Mouse (Mus musculus) hindbrain, embryonic 14.5 days (tissue): ENCODE data around the gene Cbfa2t2. TPM values are rescaled to one million over a fixed set of nuclear protein-coding genes. Genes with fewer than 3 reads are reported as not detected.

Source experiments
- ATAC-seq: fragments of 200-750 bp; cut with Nextera tagmentation; 2 replicates; pipeline ENCODE4 v1.8.0; 2017; ENCODE audit warnings: moderate number of reproducible peaks, mild to moderate bottlenecking, moderate TSS enrichment, moderate library complexity; ENCODE audit not compliant: low FRiP score
- DNase-seq: peaks from one replicate; pipeline ENCODE4 v3.0.0-alpha.2; 2015; ENCODE audit warnings: low spot score
- H3K27ac ChIP-seq: fragments of 300-500 bp; sonication (generic); 2 replicates; pipeline ENCODE4 v1.5.1; 2014; ENCODE audit warnings: mild to moderate bottlenecking, moderate library complexity
- H3K27me3 ChIP-seq: fragments of 300-500 bp; sonication (generic); 2 replicates; pipeline ENCODE4 v1.6.1; 2014; ENCODE audit warnings: mild to moderate bottlenecking, low read length, mixed read lengths; ENCODE audit not compliant: control insufficient read depth, insufficient read depth
- H3K36me3 ChIP-seq: fragments of 300-500 bp; sonication (generic); replicated peaks from 2 replicates; pipeline ENCODE4 v1.6.1; 2014; ENCODE audit not compliant: control insufficient read depth, insufficient read depth
- H3K4me1 ChIP-seq: fragments of 300-500 bp; sonication (generic); replicated peaks from 2 replicates; pipeline ENCODE4 v1.6.1; 2014; ENCODE audit warnings: antibody characterized with exemption, low read length, mixed read lengths; ENCODE audit not compliant: control insufficient read depth, insufficient read depth
- H3K4me2 ChIP-seq: fragments of 300-500 bp; sonication (generic); replicated peaks from 2 replicates; pipeline ENCODE4 v1.6.1; 2014; ENCODE audit warnings: mild to moderate bottlenecking, moderate library complexity
- H3K4me3 ChIP-seq: fragments of 300-500 bp; sonication (generic); replicated peaks from 2 replicates; pipeline ENCODE4 v1.5.1; 2014; ENCODE audit warnings: mild to moderate bottlenecking, low read length
- H3K9ac ChIP-seq: fragments of 300-500 bp; sonication (generic); 2 replicates; pipeline ENCODE4 v1.6.1; 2014
- H3K9me3 ChIP-seq: fragments of 300-500 bp; sonication (generic); 2 replicates; pipeline ENCODE4 v1.6.1; 2016; ENCODE audit warnings: low read length; ENCODE audit not compliant: control insufficient read depth
- WGBS: fragments of 180-500 bp; shearing (Covaris S2); extraction: QIAGEN DNeasy Blood & Tissue Kit; methylation state at CpG from one replicate; pipeline ENCODE4 v1.1.7; 2014; 5-methylcytosine and 5-hydroxymethylcytosine counted together
- polyA plus RNA-seq: library from polyadenylated mRNA; unstranded; fragments of >200 nt; fragmentation: Nextera tagmentation; extraction: Ambion mirVana; gene quantifications from 2 replicates; pipeline ENCODE4 v1.2.1, GENCODE M21; 2014

Cbfa2t2 gene
- polyA plus RNA-seq, 1 experiment from 2014 or later = 48.0 TPM

DNA sequence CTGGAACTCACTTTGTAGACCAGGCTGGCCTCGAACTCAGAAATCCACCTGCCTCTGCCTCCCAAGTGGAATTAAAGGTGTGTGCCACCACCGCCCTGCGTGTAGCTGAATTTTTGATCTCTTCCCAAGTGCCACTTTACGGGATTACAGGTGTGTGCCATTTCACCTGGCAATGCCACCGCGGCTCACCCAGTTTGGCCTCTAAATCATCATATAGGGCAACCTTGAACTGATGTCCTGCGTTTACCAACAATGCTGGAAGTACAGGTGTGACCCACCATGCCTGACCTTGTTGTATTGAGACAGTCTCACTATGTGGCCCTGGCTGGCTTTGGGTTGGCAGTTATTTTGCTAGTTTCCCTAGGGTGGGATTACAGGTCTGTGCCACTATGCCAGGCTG lies 1.6 kb upstream of the Cbfa2t2 start:
- Histone ChIP-seq H3K4me3 (no peak overlapping the region), H3K36me3 (no peaks in the 10 kb centered on the region), H3K9me3 (no peaks in the 10 kb centered on the region), H3K4me2 (no peak overlapping the region), H3K4me1 (peaks cover 23% of the 10 kb centered on the region), H3K9ac (no peak overlapping the region), H3K27ac (no peak overlapping the region), H3K27me3 (no peaks in the 10 kb centered on the region)
- DNase-seq (no peak), ATAC-seq (no peak)
- WGBS = 96% methylated on average over 7 of the region's 7 CpGs

DNA sequence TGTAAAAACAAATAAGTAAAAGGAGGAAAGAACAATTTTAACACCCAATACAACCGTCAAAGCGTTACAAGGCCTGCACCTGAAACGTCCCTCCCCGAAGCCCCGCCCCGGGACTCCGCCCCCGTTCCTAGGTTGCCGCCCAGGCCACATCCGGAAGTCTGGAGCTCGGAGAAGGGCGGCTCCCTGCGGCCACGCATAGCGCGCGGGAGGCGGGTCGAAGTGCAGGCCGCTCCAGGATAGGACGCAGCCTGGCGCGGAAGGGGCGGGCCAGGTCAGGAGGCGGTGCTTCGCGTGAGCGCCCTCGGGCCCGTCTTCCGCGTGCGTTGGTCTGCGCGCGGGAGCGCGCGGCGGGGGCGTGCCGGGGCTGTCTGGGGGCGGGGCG lies 214 bp upstream of the Cbfa2t2 start:
- WGBS = under 1% methylated on average over 23 of the region's 44 CpGs

DNA sequence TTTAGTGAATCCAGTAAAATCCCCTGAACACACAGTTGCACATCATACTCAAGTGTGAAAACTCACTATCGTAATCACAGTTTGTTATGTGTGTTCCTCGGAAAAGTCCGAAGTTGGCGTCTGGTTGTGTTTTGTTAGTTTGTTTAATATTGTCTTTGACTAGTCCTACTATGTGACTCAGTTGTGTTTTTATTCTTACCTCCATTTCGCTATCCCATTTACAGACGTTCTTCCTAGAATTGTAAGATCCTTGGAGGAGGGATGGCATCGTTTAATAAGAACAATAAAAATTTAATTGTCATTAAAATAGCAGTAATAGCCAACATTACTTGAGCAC lies 878 bp downstream of the Cbfa2t2 start:
- no peaks in the 10 kb centered on the region for H3K36me3 ChIP-seq
- H3K9me3 ChIP-seq = no peaks in the 10 kb centered on the region
- WGBS = 19% methylated on average over 7 of the region's 7 CpGs
- H3K4me3 ChIP-seq = peak overlapping the region; percentile 94
- H3K9ac ChIP-seq = peak overlapping the region; percentile 98
- peaks cover 23% of the 10 kb centered on the region for H3K4me1 ChIP-seq
- peak overlapping the region; percentile 91 for H3K27ac ChIP-seq
- H3K4me2 ChIP-seq = peak overlapping the region; percentile 74
- DNase-seq = no peak
- no peak for ATAC-seq
- H3K27me3 ChIP-seq = no peaks in the 10 kb centered on the region

More for the DNA sequence above, 214 bp upstream of the Cbfa2t2 start:
- H3K27me3 ChIP-seq = no peaks in the 10 kb centered on the region
- H3K4me1 ChIP-seq = peaks cover 23% of the 10 kb centered on the region
- H3K9ac ChIP-seq = peak overlapping the region; percentile 98
- DNase-seq = peak; percentile 95
- H3K9me3 ChIP-seq = no peaks in the 10 kb centered on the region
- peak; percentile 99 for ATAC-seq
- H3K36me3 ChIP-seq = no peaks in the 10 kb centered on the region
- H3K4me2 ChIP-seq = peak overlapping the region; percentile 74
- peak overlapping the region; percentile 91 for H3K27ac ChIP-seq
- H3K4me3 ChIP-seq = peak overlapping the region; percentile 94

DNA sequence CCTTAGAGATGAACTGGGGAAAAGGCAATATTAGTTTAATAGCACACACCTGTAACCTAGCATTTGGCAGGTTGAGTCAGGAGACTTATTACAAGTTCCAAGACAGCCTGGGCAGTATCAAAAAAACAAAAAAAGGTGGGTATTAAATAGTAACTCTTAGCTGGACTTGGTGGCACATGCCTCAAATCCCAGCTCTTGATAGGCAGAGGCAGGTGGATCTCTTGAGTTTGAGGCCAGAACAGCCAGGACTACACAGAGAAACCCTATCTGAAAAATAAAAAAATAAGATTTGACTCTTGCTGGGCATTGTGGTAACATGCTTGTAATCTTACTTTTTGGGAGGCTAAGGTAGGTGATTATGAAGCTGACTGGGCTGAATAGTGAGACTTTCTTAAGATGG lies 4.2 kb downstream of the Cbfa2t2 start:
- H3K27me3 ChIP-seq = no peaks in the 10 kb centered on the region
- H3K4me3 ChIP-seq = no peak overlapping the region
- H3K9ac ChIP-seq = no peak overlapping the region
- peaks cover 21% of the 10 kb centered on the region for H3K4me1 ChIP-seq
- no peak for DNase-seq
- no peak overlapping the region for H3K27ac ChIP-seq
- H3K9me3 ChIP-seq = no peaks in the 10 kb centered on the region
- H3K36me3 ChIP-seq = no peaks in the 10 kb centered on the region
- ATAC-seq = no peak
- H3K4me2 ChIP-seq = no peak overlapping the region

DNA sequence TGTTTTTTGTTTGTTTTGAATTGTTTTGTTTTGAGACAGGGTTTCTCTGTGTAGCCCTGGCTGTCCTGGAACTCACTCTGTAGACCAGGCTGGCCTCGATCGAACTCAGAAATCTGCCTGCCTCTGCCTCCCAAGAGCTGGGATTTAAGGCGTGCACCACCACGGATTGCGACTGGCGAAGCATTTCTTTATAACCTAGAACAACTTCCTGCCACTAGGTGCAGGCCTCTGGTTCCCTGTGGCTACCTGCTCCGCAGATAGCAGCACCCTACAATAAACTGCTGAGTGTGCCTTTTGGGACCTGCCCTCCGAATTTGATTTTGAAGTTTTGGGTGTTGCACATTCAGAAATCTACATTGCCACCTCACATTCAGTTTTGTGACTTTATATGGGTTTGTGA lies 11.5 kb downstream of the Cbfa2t2 start:
- Histone ChIP-seq H3K4me3 (no peak overlapping the region), H3K4me2 (no peak overlapping the region), H3K27me3 (no peaks in the 10 kb centered on the region), H3K9ac (no peak overlapping the region), H3K9me3 (no peaks in the 10 kb centered on the region), H3K27ac (no peak overlapping the region), H3K36me3 (peaks cover 5% of the 10 kb centered on the region; the same call in 1 of the 2 replicates), H3K4me1 (no peaks in the 10 kb centered on the region)
- over 99% methylated on average over 8 of the region's 8 CpGs for WGBS
- DNase-seq (no peak), ATAC-seq (no peak)

DNA sequence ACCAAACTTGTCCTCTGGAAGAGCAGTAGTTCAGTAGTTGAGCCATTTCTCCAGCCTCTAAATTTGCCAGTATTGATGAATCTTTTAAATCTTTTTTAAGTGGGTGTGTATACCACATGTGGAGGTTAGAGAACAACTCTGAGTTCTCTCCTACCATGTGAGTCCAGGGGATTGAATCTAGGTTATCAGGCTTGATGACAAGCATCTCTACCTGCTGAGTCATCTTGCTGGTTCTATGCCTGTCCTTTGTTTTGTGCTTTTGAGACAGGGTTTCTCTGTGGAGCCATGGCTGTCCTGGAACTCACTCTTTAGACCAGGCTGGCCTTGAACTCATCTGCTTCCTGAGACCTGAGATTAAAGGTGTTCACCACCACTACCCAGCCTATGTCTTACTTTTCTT lies 12.4 kb downstream of the Cbfa2t2 start:
- H3K9me3 ChIP-seq = no peaks in the 10 kb centered on the region
- H3K4me1 ChIP-seq = no peaks in the 10 kb centered on the region
- H3K4me3 ChIP-seq = no peak overlapping the region
- H3K27ac ChIP-seq = no peak overlapping the region
- no peak for ATAC-seq
- DNase-seq = no peak
- H3K4me2 ChIP-seq = no peak overlapping the region
- peaks cover 5% of the 10 kb centered on the region; the same call in 1 of the 2 replicates for H3K36me3 ChIP-seq
- H3K9ac ChIP-seq = no peak overlapping the region
- no peaks in the 10 kb centered on the region for H3K27me3 ChIP-seq

DNA sequence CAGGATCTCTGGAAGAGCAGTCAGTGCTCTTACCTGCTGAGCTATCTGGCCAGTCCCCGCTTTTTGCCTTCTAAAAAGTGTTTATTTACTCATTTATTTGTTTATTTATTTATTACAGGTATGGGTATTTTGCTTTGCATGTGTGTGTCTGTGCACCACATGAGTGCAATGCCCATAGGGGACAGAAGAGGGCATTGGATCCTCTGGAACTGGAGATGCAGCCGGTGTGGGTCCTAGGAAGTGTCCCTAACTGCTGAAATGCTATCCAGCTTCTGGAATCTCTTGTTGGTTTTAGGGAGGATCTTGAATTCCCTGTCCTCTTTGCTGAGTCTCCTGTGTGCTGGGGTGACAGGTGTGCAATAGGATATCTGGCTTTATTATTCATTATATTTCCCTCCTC lies 16.7 kb downstream of the Cbfa2t2 start:
- no peaks in the 10 kb centered on the region for H3K27me3 ChIP-seq
- H3K27ac ChIP-seq = no peak overlapping the region
- 90% methylated on average over 2 of the region's 2 CpGs for WGBS
- H3K36me3 ChIP-seq = peaks cover 2% of the 10 kb centered on the region; the same call in 1 of the 2 replicates
- no peak overlapping the region for H3K9ac ChIP-seq
- H3K4me3 ChIP-seq = no peak overlapping the region
- ATAC-seq (no peak), DNase-seq (no peak)
- H3K9me3 ChIP-seq = no peaks in the 10 kb centered on the region
- H3K4me2 ChIP-seq = no peak overlapping the region
- H3K4me1 ChIP-seq = peaks cover 10% of the 10 kb centered on the region

DNA sequence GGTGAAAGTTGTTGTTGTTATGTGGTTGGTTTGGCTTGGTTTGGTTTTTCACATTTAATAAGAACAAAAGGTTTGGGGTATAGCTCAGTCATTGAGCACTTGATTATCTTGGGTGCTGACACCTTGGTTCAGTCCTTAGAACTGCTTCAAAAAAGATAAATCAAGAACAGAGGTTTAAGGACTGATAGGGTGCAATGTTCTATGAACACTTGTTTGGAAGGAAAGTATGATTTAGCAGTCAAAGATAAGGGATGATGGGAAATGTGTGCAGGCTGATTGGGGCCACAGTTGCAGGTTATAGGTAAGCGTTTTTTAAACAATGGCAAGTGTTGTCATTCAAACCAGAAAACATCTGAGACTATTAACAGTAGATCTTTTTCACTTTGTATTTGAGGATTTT lies 17.8 kb downstream of the Cbfa2t2 start:
- H3K4me1 ChIP-seq = peaks cover 10% of the 10 kb centered on the region
- 71% methylated on average over 1 of the region's 1 CpGs for WGBS
- ATAC-seq = no peak
- H3K27me3 ChIP-seq = no peaks in the 10 kb centered on the region
- H3K27ac ChIP-seq = peak overlapping the region; percentile 63
- H3K4me3 ChIP-seq = no peak overlapping the region
- DNase-seq = no peak
- H3K9me3 ChIP-seq = no peaks in the 10 kb centered on the region
- no peaks in the 10 kb centered on the region for H3K36me3 ChIP-seq
- no peak overlapping the region for H3K9ac ChIP-seq
- no peak overlapping the region for H3K4me2 ChIP-seq

DNA sequence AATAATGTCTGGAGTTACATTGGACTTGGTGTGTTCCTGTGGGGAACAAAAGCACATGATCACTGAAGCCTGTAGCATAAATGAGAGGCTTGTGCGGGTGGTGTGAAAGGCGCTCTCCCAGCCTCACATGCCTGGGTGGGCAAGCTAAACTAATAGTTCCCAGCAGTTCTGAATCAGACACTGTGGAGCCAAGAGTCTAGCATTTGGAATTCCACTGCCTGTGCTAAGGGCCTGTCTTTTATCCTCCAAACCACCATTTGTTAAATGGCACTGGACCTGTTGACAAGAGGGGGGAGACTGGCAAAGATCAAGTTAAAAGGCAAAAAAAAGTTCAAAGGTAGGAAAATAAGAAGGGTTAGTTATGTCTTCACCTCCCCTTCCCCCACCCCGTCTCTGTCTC lies 18.3 kb downstream of the Cbfa2t2 start:
- 42% methylated on average over 3 of the region's 3 CpGs for WGBS
- ATAC-seq = no peak
- peak overlapping the region; percentile 63 for H3K27ac ChIP-seq

DNA sequence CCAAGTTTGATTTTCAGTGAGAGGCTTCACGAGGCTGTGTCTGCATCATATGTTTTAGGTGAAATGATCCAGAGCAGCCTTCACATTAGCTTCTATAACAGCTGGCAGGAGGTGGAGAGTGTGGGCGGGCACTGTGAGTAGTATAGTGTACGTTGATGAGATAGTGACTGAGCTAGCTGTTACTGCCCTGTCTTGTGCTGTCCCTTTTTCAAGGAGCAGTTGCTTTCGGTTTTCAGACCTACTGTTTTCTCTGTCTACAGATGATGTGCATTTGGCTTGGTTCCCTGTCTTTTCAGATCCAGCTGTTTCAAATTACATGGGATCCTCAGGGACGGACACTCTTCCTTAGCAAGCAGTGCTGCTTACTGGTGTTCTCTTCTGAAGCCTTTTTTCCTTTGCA lies 19.5 kb downstream of the Cbfa2t2 start:
- Histone ChIP-seq H3K36me3 (no peaks in the 10 kb centered on the region), H3K9me3 (no peaks in the 10 kb centered on the region), H3K27ac (peak overlapping the region; percentile 60), H3K27me3 (no peaks in the 10 kb centered on the region), H3K4me2 (no peak overlapping the region), H3K9ac (no peak overlapping the region), H3K4me1 (peaks cover 18% of the 10 kb centered on the region), H3K4me3 (no peak overlapping the region)
- ATAC-seq (peak; percentile 57; the same call in 1 of the 2 replicates), DNase-seq (peak; percentile 48)
- 41% methylated on average over 5 of the region's 5 CpGs for WGBS

More for the DNA sequence above, 18.3 kb downstream of the Cbfa2t2 start:
- Histone ChIP-seq H3K27me3 (no peaks in the 10 kb centered on the region), H3K4me3 (no peak overlapping the region), H3K9ac (no peak overlapping the region), H3K4me2 (no peak overlapping the region), H3K4me1 (peaks cover 12% of the 10 kb centered on the region), H3K9me3 (no peaks in the 10 kb centered on the region), H3K36me3 (no peaks in the 10 kb centered on the region)
- no peak for DNase-seq
